Mouse (Mus musculus) erythroblast, adult 5-6 weeks (primary cell): ENCODE measurements around the gene Plxnd1. TPM values are rescaled to one million over a fixed set of nuclear protein-coding genes. Genes with fewer than 3 reads are reported as not detected.

ENCODE experiments used
- ATAC-seq: replicated peaks from 2 replicates; pipeline ENCODE4 v1.8.0; 2016; ENCODE audit warnings: moderate number of reproducible peaks, mild to moderate bottlenecking, moderate TSS enrichment, inconsistent platforms; ENCODE audit not compliant: poor library complexity, low FRiP score, severe bottlenecking
- total RNA-seq, 2 experiments: library from RNA; stranded (forward) in 1 of 2; stranded (reverse) in 1 of 2; fragments of 150-400 nt in 1 of 2; fragments of 200-764, 138-1000 nt in 1 of 2; gene quantifications; 2 replicates each; pipeline versions ENCODE4 v1.2.3 to v1.2.4; 2015 to 2017; ENCODE audit warnings: low replicate concordance in 2 of 2

The Plxnd1 gene
- total RNA-seq, 2 experiments from 2014 or later: 18.1 to 55.1 TPM

- ATAC-seq: no peak
Observed at GRCm38 (mm10) chr6:115963656-115964055, 31.1 kb downstream of the Plxnd1 start.

GRCm38 (mm10) chr6:115962439-115963085 lies 32.2 kb downstream of the Plxnd1 start:
- no peak for ATAC-seq

GRCm38 (mm10) chr6:115961743-115962142 lies 33.1 kb downstream of the Plxnd1 start:
- no peak for ATAC-seq

GRCm38 (mm10) chr6:115960322-115960721 lies 34.5 kb downstream of the Plxnd1 start:
- ATAC-seq: no peak

- ATAC-seq: no peak
Observed at GRCm38 (mm10) chr6:115959151-115959691, 35.6 kb downstream of the Plxnd1 start.

- ATAC-seq: no peak
Observed at GRCm38 (mm10) chr6:115958445-115958844, 36.4 kb downstream of the Plxnd1 start.

- no peak for ATAC-seq
Observed at GRCm38 (mm10) chr6:115957681-115958080, 37.1 kb downstream of the Plxnd1 start.

GRCm38 (mm10) chr6:115956922-115957601 lies 37.7 kb downstream of the Plxnd1 start:
- ATAC-seq: no peak

- no peak for ATAC-seq
Observed at GRCm38 (mm10) chr6:115956418-115956921, 38.3 kb downstream of the Plxnd1 start.

- no peak for ATAC-seq
Observed at GRCm38 (mm10) chr6:115955664-115956063, 39.1 kb downstream of the Plxnd1 start.

GRCm38 (mm10) chr6:115955169-115955568 lies 39.6 kb downstream of the Plxnd1 start:
- no peak for ATAC-seq

GRCm38 (mm10) chr6:115954506-115955074 lies 40.2 kb downstream of the Plxnd1 start:
- no peak for ATAC-seq

- no peak for ATAC-seq
Observed at GRCm38 (mm10) chr6:115946389-115946788, 48.4 kb downstream of the Plxnd1 start.

GRCm38 (mm10) chr6:115945633-115946032 lies 49.2 kb downstream of the Plxnd1 start:
- ATAC-seq: no peak

- no peak for ATAC-seq
Observed at GRCm38 (mm10) chr6:115944638-115945037, 50.2 kb downstream of the Plxnd1 start, which contains the start of gene H1foo. TSS of gene H1foo (plus strand) at chr6:115944938.

GRCm38 (mm10) chr6:115943498-115944427 lies 51.0 kb downstream of the Plxnd1 start:
- ATAC-seq: no peak

- no peak for ATAC-seq
Observed at GRCm38 (mm10) chr6:115941128-115941527, 53.7 kb downstream of the Plxnd1 start.

GRCm38 (mm10) chr6:115940603-115941002 lies 54.2 kb downstream of the Plxnd1 start:
- no peak for ATAC-seq

GRCm38 (mm10) chr6:115938798-115939197 lies 56.0 kb downstream of the Plxnd1 start:
- ATAC-seq: no peak

GRCm38 (mm10) chr6:115938011-115938410 lies 56.8 kb downstream of the Plxnd1 start:
- ATAC-seq: no peak
